Mouse (Mus musculus) spleen, postnatal 14 days (tissue): ENCODE results near the gene Babam1.

ENCODE experiments used
- DNase-seq, 2 experiments: peaks; one replicate each; pipeline ENCODE4 v3.0.0; 2021 to 2022; ENCODE audit warnings: low spot score in 2 of 2

Babam1 gene

DNA sequence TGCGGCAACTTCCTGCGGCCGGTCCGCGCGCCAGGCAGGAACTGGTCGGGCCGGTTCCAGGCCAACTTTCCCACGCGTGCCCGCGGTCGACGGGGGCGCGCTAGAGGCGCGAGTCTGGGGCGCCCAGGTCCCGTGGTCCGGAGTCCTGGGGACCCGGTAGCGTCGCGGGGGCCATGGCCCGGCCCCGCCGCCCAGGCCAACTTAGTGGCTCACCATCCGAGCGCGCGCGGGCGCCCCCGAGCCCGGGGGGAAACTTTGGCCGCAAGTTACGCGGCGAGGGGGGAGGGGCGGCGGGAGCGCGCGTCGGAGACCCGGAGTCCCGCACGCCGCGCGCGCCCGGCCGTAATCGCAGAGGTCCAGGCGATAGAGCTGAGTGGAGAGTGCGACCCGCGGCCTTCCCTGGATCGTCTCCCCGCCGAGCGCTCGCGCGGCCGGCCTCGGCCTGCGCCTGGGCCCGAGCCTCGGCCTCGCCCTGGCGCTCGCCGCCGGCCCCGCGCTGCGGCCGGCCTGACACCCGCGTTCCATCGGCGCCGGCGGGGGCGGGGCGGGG lies 15.2 kb upstream of the Babam1 start, which contains the start of gene Nr2f6:
Gene Nr2f6, minus strand, starts transcription at position 540 of the 550 bp plus-strand sequence.
- DNase-seq = peak in 1 of 2 experiments; percentile 25

DNA sequence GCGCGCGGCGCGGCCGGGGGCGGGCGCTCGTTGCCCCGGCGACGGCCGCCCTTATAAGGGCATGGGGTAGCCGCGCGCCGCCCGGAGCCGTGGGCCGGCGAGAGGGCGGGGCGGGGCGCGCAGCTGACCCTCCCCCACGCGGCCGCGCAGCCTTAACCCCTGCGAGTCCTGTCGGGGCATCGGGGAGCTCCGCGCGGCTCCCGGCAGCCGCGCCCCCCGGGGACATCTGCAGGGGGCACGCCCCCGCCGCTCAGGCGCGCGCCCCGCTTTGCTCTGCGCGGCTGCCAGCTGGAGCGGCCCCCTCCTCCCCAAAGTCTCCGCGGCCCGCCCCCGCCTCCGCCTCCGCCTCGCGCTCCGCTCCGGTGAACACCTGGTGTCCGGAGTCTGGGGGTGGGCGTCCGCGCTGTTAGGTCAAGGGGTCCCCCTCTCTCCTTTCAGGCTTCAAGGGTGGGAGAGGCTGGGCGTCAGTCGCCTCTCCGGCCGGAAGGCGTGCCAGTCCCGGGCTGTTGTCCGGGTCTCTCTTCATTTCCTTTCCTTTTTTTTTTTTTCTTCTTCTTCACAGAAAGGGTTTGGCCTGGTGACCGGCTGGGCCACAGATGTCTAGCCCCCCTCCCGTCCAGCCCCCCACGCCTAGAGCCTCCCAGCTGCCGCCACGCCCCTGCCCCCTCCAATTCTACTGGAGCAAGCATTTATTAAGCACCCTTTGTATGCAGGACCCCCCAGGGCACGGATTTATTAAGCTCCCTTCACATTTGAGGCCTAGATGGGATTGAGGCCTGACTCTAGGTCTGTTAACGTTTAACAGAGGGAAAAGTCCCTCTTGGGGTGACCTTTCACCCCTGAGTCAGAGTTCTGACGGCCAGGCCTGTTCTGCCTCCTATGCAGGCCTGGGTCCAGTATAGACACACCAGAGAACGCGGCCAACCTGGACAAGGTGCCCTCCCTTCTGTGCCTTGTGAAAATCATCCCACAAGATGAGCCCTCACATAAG lies 14.4 kb upstream of the Babam1 start:
- DNase-seq = peak; percentile 50 to 59

DNA sequence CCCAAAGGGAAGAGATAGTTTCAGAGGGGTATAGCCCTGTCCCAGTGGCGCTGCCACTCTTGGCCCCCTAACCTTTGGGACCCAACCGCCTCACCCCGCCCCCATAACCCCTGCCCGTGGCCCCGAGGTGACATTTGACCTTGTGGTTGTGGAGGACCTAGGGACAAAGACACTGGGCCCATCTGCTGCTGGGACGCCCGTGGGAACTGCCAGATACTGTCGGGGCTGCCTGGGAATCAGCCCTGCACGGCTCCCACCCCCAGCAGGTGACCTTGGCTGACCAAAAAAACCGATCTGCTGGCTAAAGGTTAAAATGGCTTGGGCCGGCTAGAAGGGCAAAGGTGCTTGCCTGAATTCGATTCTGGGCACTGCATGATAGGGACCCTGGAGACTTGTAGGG lies 13.3 kb upstream of the Babam1 start:
- no peak for DNase-seq

DNA sequence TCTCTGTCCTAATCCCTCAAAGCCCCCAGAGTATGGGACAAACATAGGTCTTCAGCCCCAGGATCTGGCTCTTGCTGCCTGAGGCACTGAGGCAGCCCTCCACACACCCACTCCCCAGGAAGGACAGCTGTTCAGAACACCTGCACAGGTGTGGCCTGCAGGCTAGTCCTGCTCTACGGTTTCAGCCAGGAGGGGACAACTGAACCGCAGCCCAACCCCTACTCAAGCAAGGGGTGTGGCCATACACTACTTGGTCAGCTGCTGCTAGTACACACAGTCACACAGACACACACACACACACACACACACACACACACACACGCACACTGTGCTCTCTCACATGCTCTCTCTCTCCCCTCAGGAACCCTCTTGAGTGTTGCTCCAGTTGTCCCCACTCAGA lies 12.8 kb upstream of the Babam1 start:
- no peak for DNase-seq

DNA sequence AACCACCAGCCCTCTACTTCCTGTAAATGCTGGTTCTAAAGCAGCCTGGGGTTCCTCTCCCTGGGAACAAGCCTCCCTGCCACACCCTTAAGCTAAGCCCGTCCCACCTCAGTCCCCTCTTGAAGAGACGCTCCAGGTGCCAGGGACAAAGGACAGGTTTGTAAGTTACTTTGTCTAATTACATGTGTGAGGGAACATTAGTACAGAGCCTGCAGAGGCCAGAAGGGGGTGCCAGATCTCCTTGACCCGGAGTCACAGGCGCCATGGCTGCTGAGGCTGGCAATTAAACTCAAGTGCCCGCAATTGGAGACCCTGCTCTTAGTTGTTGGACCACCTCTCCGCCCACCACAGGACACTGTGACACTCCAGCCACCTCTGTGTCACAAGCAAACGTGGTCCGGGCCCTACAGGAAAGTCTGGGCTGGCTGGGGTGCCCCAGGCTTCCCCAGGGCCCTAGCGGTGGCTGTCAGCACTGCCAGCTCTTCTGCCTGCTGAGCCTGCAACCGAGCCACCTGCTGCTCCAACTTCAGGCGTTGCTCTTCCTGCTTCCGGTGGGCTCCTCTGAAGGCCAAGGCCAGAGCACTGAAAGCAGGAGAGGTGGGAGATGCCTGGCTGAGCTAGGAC lies 11.3 kb upstream of the Babam1 start:
- no peak for DNase-seq

DNA sequence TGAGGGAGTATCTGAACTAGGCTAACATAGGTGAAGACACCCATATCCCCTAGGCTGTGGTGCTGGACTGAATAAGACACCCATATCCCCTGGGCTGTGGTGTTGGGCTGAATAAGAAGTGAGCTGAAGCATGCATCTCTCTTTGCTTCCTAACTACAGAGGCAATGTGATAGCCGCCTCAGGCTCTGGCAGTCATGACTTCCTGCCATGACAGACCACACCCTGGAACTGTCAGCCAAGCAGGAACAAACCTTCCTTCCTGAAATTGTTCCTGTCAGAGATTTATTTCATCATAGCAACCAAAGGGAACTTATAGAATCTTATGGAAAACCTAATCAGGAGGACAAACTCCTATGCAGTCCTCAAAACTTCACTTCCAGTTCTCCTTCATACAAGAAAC lies 8.4 kb upstream of the Babam1 start:
- no peak for DNase-seq

DNA sequence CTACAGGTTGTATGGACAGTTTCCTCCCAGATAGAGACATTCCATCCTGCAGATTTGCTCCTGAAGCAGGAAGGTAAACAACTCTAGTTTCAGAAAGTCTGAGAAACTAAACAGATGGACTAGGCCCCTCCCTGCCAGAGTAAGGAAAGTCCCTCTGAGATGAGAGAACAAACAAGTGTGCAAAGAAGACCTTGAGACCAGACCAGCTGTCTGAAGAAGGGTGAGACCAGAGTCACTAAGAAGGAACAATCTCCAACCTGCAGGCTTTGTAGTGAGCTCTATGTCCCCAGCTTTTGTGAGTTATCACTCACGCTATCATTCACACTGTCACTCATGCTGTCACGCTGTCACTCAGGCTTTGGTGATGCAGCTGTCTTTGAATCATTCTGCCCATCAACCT lies 5.0 kb upstream of the Babam1 start:
- no peak for DNase-seq

DNA sequence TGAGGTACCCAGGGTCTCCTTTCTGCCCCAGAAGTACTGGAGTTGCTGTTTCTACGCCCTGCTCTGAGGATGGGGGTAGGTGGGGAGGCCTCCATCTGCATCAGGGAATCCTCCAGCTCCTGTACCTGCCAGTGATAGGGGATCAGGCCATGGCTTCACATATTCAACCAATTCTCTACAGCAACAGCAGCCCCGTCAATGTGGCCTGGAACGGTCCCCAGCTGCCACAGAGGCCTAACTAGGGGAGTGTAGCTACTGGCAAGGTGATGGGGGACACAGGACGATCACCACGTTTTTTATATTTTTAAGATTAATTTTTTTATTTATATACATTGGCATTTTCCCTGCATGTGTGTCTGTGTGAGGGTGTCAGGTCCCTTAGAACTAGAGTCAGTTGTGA lies 4.3 kb upstream of the Babam1 start:
- no peak for DNase-seq

DNA sequence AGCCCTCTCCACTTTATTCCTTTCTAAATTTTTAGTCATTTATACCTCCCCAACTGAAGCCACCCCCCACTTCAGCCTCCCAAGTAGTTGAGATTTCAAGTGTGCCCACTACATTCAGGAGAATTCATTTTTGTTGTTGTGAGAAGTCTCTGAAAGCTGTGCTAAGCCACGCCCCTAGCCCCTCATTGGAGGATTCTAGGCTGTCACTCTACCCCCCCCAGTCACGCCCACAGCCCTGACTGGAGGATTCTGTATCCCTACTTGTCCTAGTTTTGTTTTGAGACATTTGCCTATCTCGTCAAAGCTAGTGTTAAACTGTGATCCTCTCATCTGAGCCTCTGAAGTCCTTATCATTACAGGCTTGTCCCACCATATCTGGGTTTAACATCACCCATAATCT lies 3.8 kb upstream of the Babam1 start:
- no peak for DNase-seq

DNA sequence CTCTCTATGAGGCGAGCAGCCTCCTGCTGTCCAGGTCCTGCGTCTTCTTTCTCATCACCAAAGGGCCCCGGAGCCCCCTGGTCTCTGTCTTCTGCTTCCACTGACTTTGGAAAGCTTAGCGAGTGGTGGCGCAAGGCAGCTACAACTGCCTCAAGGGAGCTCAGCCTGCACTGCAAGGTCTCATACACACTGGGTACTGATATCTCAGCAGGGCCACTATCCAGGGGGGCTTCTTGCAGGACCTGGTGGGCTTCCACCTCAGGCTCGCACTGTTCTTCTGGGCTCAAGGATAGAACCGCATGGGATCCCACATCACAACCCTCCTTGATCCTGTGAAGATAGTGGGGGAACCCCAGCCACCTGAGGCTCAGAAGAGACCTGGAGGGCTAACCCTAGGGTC lies 2.2 kb upstream of the Babam1 start:
- DNase-seq = no peak

DNA sequence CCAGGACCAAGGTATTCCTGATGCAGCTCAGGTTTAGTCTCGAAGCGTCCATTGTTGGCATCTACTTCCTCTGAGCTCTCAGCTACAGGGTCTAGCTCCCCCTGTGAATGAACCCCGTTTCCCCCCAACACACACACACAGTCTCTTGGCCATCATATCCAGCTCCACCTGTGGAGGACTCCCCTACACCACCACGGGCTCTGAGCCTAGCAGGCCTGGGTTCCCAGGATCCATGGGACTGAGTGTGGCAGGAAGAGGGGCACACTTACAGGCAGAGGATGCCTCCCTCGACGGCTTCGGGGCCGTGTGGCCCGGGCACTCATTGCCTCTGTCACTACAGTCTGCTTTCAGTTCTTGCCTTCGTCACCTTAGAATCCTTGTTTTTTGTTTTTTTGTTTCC lies 1.6 kb upstream of the Babam1 start:
- DNase-seq = no peak

DNA sequence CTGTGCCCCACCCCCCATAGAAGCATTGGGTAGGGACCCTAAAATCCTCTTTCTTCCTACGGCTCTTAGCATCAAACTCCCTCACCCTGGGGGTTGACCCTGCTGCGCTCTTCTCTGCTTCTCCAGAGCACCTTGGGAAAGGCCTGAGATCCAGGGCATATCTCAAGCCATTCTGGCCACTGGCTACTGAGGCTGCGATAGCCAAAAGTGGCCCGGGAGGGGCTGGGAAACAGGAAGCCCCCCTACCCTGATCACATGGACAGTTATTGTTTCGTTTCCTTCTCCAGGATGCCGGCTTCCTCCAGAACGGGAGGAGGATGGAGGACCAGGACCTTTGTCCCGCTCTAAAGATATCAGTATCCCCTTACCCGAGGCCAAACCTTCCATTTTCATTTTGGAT lies 1.0 kb upstream of the Babam1 start, which contains the start of gene Ushbp1:
Gene Ushbp1, minus strand, starts transcription at position 174 of the 400 bp plus-strand sequence.
- DNase-seq = no peak

DNA sequence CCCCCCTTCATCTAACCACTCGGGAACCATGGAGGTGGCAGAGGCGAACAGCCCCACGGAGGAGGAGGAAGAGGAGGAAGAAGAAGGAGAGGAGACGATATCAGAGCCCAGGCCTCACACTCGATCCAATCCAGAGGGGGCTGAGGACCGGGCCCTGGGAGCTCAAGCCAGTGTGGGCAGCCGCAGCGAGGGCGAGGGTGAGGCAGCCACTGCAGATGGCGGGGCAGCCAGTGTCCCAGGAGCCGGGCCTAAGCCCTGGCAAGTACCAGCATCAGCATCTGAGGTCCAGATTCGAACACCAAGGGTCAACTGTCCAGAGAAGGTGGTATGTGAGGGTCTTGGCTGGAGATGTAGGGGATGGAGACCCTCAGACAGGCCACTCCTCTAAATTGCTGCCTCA lies 1.0 kb downstream of the Babam1 start:
- DNase-seq = no peak

DNA sequence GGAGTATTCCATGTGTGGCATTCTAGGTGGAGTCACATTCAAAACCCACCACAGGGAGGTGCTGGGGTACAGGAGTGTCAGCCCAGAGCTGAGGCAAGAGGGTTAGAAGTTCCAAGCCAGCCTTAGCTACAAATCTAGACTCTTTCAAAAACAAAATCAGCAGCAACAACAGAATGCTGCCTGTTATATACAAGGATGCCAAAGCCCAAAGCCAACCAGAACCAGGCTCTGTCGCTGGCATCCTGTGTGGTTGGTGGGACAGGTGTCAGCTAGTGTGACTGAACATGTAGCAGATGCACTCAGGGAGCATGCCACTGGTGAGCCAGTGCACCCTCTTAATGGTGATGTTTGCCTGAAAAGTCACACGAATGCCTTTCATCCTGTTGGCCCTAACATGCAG lies 4.2 kb downstream of the Babam1 start:
- DNase-seq = peak in 1 of 2 experiments; percentile 5

DNA sequence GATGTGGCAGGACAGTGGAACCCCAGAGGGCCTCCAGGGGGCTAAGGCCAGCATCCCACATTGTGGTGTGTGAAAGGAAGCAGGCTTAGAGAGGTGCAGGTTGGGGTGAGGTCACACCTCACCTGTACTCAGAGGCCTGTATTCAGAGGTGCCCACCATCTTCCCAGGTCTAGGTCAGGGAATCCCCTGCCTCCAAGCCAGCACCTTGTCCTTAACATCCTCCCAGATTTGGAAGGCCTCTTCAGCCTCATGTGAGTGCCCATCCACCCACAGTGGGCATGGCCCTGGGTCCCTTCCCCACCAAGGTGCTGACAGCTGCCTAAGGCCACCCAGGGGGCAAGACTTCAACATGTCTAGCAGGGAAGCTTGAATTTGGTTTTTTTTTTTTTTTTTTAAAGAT lies 4.8 kb downstream of the Babam1 start:
- DNase-seq = peak in 1 of 2 experiments; percentile 5

DNA sequence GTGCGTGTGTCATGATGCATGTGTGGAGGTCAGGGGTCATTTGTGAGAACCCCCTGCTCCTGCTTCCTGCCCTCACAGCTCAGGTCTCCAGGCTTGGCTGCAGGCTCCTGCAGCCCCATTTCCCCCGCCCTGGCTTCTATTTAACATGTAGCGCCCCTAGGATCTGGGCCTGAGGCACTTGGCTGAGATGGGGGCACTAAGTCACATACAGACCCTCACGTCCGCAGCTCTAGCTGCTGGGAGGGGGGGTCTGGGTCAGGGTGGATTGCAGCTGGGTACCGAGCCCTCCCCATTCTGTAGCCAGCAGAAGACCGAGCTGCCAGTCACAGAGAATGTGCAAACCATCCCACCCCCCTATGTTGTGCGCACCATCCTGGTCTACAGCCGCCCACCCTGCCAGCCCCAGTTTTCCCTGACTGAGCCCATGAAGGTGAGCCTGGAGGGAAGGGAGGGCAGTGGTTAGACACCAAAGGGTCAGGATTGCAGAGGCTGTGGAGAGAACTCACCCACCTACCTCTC lies 5.8 kb downstream of the Babam1 start:
- no peak for DNase-seq

DNA sequence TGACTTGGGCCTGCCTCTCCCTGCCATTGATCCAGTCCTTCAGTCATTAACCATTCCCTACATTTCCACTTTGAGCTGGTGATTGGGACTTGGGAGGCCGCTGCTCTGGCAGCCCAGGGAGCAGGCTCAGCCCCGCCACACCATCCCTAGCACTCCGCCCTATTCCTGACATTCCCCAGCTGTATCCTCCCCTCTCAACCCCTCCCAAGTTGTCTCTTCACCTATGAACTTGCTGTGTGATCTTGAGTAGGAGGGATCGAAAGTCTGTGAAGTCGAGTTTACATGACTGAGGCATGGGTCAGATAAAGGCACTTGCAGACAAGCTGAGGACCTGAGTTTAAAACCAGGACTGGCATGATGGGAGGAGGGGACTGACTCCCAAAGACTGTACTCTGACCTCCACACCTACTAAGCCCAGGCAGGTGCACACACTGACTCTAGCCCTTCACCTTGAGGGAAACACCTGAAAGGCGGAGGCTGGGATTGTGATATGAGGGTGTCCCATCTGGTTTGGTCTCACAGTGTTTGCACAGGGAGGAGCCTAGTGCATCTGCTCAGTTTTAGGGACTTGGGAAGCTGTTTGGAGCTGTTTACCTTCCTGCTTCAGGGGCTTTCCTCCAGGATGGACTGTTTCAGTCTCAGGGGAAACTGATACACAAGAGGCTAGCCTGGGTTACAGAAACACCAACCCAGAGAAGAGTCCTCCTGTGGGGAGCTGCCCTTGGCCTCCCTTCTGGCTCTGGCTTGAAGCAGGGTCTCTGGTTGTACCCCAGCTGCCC lies 6.6 kb downstream of the Babam1 start:
- no peak for DNase-seq

DNA sequence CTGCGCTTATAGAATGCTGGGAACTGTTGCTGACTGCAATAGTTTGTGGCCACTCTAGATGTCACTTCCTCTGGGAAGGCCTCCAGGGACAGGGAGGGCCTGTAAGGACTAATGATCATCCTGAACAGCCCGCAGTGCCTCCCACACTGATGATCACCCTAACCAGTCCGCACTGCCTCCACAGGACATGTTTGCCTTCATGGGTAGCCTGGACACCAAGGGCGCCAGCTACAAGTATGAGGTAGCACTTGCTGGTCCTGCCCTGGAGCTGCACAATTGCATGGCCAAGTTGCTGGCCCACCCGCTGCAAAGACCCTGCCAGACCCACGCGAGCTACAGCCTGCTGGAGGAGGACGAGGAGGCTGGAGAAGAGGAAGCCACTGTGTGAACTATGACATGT lies 7.3 kb downstream of the Babam1 start:
- DNase-seq = no peak

DNA sequence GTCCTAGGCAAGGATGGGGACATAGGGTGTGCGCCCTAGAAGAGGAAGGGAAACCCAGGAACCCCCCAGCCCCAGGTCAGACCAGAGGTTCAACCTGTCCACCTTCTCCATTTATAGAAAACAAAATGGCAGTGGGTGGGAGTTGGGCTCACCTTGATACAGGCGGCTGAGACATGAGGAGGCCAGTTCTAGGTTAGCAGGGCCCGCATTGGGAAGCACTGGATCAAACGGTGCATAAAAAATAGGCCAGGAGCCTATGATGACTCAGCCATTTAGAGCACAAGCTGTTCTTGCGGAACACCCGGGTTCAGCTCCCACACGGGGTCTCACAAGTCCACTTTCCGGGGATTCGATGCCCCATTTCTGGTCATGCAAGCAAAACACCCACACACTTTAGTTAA lies 8.3 kb downstream of the Babam1 start:
- DNase-seq = no peak

DNA sequence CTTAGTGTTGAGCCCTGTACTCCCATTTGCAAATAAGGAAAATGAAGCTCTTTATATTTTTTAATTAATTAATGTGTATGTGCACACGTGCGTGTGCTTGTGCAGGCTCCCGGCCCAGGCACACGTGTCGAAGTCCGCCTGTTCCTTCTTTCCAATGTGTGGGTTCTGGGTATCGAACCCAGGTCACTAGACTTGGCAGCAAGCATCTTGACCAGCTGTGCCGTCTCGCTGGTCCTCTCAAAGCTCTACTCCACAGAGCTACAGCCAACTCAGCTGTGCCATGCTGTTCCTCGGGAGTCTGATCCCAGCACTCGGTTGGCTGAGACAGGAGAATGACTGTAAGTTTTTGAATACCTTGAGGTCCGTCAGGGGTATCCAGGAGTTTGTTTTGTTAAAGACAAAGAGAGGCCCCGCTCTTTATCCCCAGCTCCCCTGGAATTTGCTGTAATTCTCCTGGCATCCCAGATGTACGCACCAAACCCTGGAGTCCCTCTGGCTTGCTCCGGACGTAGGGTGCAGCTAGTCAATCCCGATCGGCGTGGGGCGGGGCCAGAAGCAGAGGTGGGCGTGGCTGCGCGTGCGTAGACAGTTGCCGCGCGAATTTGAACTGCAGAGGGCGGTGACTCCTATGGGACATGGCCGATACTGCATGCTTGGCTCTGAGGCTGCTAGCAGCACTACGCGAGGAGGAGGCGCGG lies 8.9 kb downstream of the Babam1 start, which contains the start of gene Ankle1:
Gene Ankle1, plus strand, starts transcription at position 610 of the 698 bp plus-strand sequence.
- DNase-seq = peak; percentile 98 to 99
